Mouse (Mus musculus) lung, postnatal 0 days (tissue): Measurements from ENCODE around the gene Mapk8ip2. TPM values are rescaled to one million over a fixed set of nuclear protein-coding genes. Genes with fewer than 3 reads are reported as not detected.

Experiments
- ATAC-seq: fragments of 200-750 bp; cut with Nextera tagmentation; 2 replicates; pipeline ENCODE4 v1.8.0; 2017; ENCODE audit warnings: moderate library complexity
- DNase-seq: peaks from one replicate; pipeline ENCODE4 v3.0.0-alpha.2; 2016; ENCODE audit warnings: low spot score
- H3K27ac ChIP-seq: fragments of 300-500 bp; sonication (generic); 2 replicates; pipeline ENCODE4 v1.5.1; 2014; ENCODE audit warnings: antibody characterized with exemption, mild to moderate bottlenecking, low read length, mixed read lengths
- H3K27me3 ChIP-seq: fragments of 300-500 bp; sonication (generic); replicated peaks from 2 replicates; pipeline ENCODE4 v1.6.1; 2014; ENCODE audit warnings: low read length, mixed read lengths; ENCODE audit not compliant: insufficient read depth
- H3K36me3 ChIP-seq: fragments of 300-500 bp; sonication (generic); 2 replicates; pipeline ENCODE4 v1.6.1; 2014; ENCODE audit warnings: low read length, mixed read lengths; ENCODE audit not compliant: insufficient read depth
- H3K4me1 ChIP-seq: fragments of 300-500 bp; sonication (generic); 2 replicates; pipeline ENCODE4 v1.6.1; 2014; ENCODE audit warnings: antibody characterized with exemption, low read depth, low read length, mixed read lengths; ENCODE audit not compliant: insufficient read depth
- H3K4me2 ChIP-seq: fragments of 300-500 bp; sonication (generic); replicated peaks from 2 replicates; pipeline ENCODE4 v1.6.1; 2014; ENCODE audit warnings: low read depth, mild to moderate bottlenecking, low read length, moderate library complexity, mixed read lengths
- H3K4me3 ChIP-seq: fragments of 300-500 bp; sonication (generic); 2 replicates; pipeline ENCODE4 v1.5.1; 2014; ENCODE audit warnings: low read depth, low read length
- H3K9ac ChIP-seq: fragments of 300-500 bp; sonication (generic); replicated peaks from 2 replicates; pipeline ENCODE4 v1.6.1; 2014; ENCODE audit warnings: low read depth, mild to moderate bottlenecking
- H3K9me3 ChIP-seq: fragments of 300-500 bp; sonication (generic); 2 replicates; pipeline ENCODE4 v1.6.1; 2016; ENCODE audit warnings: low read length, mixed read lengths
- CTCF ChIP-seq: IDR thresholded peaks from 2 replicates; pipeline ENCODE4 v1.5.1; 2016; ENCODE audit warnings: antibody characterized with exemption, mild to moderate bottlenecking
- EP300 ChIP-seq: IDR thresholded peaks from 2 replicates; pipeline ENCODE4 v1.6.1; 2016; ENCODE audit warnings: antibody characterized with exemption, mild to moderate bottlenecking, control low read depth
- WGBS: fragments of 180-500 bp; shearing (Covaris S2); extraction: QIAGEN DNeasy Blood & Tissue Kit; methylation state at CpG from one replicate; pipeline ENCODE4 v1.1.7; 2014; 5-methylcytosine and 5-hydroxymethylcytosine counted together
- polyA plus RNA-seq: library from polyadenylated mRNA; unstranded; fragments of >200 nt; fragmentation: Nextera tagmentation; extraction: Ambion mirVana; gene quantifications from 2 replicates; pipeline ENCODE4 v1.2.1, GENCODE M21; 2015

Gene Mapk8ip2
- 0.06 and 0.14 TPM in 2 replicates for polyA plus RNA-seq

GRCm38 (mm10) chr15:89453865-89454478 is at the start of gene Mapk8ip2:
Mapk8ip2 (plus strand) TSS chr15:89453913.
- Histone ChIP-seq H3K4me3 (peak within 1 kb of the TSS; percentile 25), H3K4me1 (peaks cover 5% of the 10 kb centered on the region; the same call in 1 of the 2 replicates), H3K27me3 (peaks cover 12% of the 10 kb centered on the region), H3K9me3 (no peaks in the 10 kb centered on the region), H3K27ac (no peak within 1 kb of the TSS), H3K9ac (no peak within 1 kb of the TSS), H3K4me2 (peak within 1 kb of the TSS; percentile 46), H3K36me3 (no peaks in the 10 kb centered on the region)
- TF ChIP-seq EP300 (no peak), CTCF (no peak)
- ATAC-seq: no peak
- 4% methylated on average over 49 of the region's 53 CpGs for WGBS
- no peak for DNase-seq

- WGBS: 74% methylated on average over 10 of the region's 10 CpGs
- Histone ChIP-seq H3K4me1 (no peaks in the 10 kb centered on the region), H3K9me3 (no peaks in the 10 kb centered on the region), H3K9ac (no peak overlapping the region), H3K36me3 (no peaks in the 10 kb centered on the region), H3K4me3 (no peak overlapping the region), H3K27me3 (no peaks in the 10 kb centered on the region), H3K27ac (no peak overlapping the region), H3K4me2 (no peak overlapping the region)
- no peak for DNase-seq
- no peak for ATAC-seq
- TF ChIP-seq EP300 (no peak), CTCF (no peak)
Observed at GRCm38 (mm10) chr15:89404831-89405623, 48.7 kb upstream of the Mapk8ip2 start.

- Histone ChIP-seq H3K36me3 (no peaks in the 10 kb centered on the region), H3K4me2 (no peak overlapping the region), H3K27ac (no peak overlapping the region), H3K27me3 (no peaks in the 10 kb centered on the region), H3K4me1 (no peaks in the 10 kb centered on the region), H3K9ac (no peak overlapping the region), H3K9me3 (no peaks in the 10 kb centered on the region), H3K4me3 (no peak overlapping the region)
- ATAC-seq (no peak), DNase-seq (no peak)
- no peak for TF ChIP-seq EP300
Observed at GRCm38 (mm10) chr15:89406691-89407090, 47.0 kb upstream of the Mapk8ip2 start.

- no peak within 1 kb of the TSS for H3K4me2 ChIP-seq
- H3K4me1 ChIP-seq: no peaks in the 10 kb centered on the region
- no peaks in the 10 kb centered on the region for H3K36me3 ChIP-seq
- no peak within 1 kb of the TSS for H3K9ac ChIP-seq
- no peak within 1 kb of the TSS for H3K27ac ChIP-seq
- no peaks in the 10 kb centered on the region for H3K9me3 ChIP-seq
- 80% methylated on average over 16 of the region's 24 CpGs for WGBS
- DNase-seq (no peak), ATAC-seq (no peak)
- H3K4me3 ChIP-seq: no peak within 1 kb of the TSS
- no peaks in the 10 kb centered on the region for H3K27me3 ChIP-seq
- TF ChIP-seq CTCF: no peak
- TF ChIP-seq EP300: no peak
Observed at GRCm38 (mm10) chr15:89410118-89410517, 43.6 kb upstream of the Mapk8ip2 start, which contains the start of gene Syce3. Syce3 (minus strand) TSS chr15:89410503.

GRCm38 (mm10) chr15:89415282-89415681 is 38.4 kb upstream of the Mapk8ip2 start:
- H3K9ac ChIP-seq: no peak overlapping the region
- no peak for TF ChIP-seq CTCF
- no peak for TF ChIP-seq EP300
- H3K4me3 ChIP-seq: no peak overlapping the region
- no peak overlapping the region for H3K27ac ChIP-seq
- 81% methylated on average over 8 of the region's 8 CpGs for whole genome bisulfite sequencing
- no peaks in the 10 kb centered on the region for H3K27me3 ChIP-seq
- no peaks in the 10 kb centered on the region for H3K36me3 ChIP-seq
- no peaks in the 10 kb centered on the region for H3K4me1 ChIP-seq
- H3K4me2 ChIP-seq: no peak overlapping the region
- H3K9me3 ChIP-seq: no peaks in the 10 kb centered on the region
- ATAC-seq (no peak), DNase-seq (no peak)

GRCm38 (mm10) chr15:89421938-89422337 is 31.8 kb upstream of the Mapk8ip2 start:
- ATAC-seq (no peak), DNase-seq (no peak)
- Histone ChIP-seq H3K27me3 (no peaks in the 10 kb centered on the region), H3K4me1 (no peaks in the 10 kb centered on the region), H3K9me3 (no peaks in the 10 kb centered on the region), H3K27ac (no peak overlapping the region), H3K36me3 (no peaks in the 10 kb centered on the region), H3K9ac (no peak overlapping the region), H3K4me2 (no peak overlapping the region), H3K4me3 (no peak overlapping the region)
- WGBS: 91% methylated on average over 9 of the region's 9 CpGs
- TF ChIP-seq CTCF: no peak
- TF ChIP-seq EP300: no peak
